Mouse (Mus musculus) heart, embryonic 12.5 days (tissue): ENCODE measurements around the gene Fxyd3. TPM values are rescaled to one million over a fixed set of nuclear protein-coding genes. Genes with fewer than 3 reads are reported as not detected.

Experiments used
- ATAC-seq: fragments of 200-750 bp; cut with Nextera tagmentation; 2 replicates; pipeline ENCODE4 v1.8.0; 2017; ENCODE audit warnings: moderate TSS enrichment, moderate library complexity; ENCODE audit not compliant: insufficient number of reproducible peaks, low FRiP score
- H3K27ac ChIP-seq: fragments of 300-500 bp; sonication (generic); 2 replicates; pipeline ENCODE4 v1.5.1; 2016; ENCODE audit warnings: mild to moderate bottlenecking, moderate library complexity; ENCODE audit not compliant: poor library complexity, severe bottlenecking
- H3K27me3 ChIP-seq: fragments of 300-500 bp; sonication (generic); replicated peaks from 2 replicates; pipeline ENCODE4 v1.6.1; 2016; ENCODE audit warnings: mild to moderate bottlenecking, moderate library complexity
- H3K36me3 ChIP-seq: fragments of 300-500 bp; sonication (generic); 2 replicates; pipeline ENCODE4 v1.6.1; 2016; ENCODE audit warnings: mild to moderate bottlenecking, moderate library complexity
- H3K4me1 ChIP-seq: fragments of 300-500 bp; sonication (generic); replicated peaks from 2 replicates; pipeline ENCODE4 v1.6.1; 2016; ENCODE audit warnings: mild to moderate bottlenecking
- H3K4me2 ChIP-seq: fragments of 300-500 bp; sonication (generic); 2 replicates; pipeline ENCODE4 v1.6.1; 2016; ENCODE audit warnings: mild to moderate bottlenecking, moderate library complexity
- H3K4me3 ChIP-seq: fragments of 300-500 bp; sonication (generic); 2 replicates; pipeline ENCODE4 v1.5.1; 2016; ENCODE audit warnings: mild to moderate bottlenecking
- H3K9ac ChIP-seq: fragments of 300-500 bp; sonication (generic); 2 replicates; pipeline ENCODE4 v1.6.1; 2016; ENCODE audit warnings: mild to moderate bottlenecking, moderate library complexity
- H3K9me3 ChIP-seq: fragments of 300-500 bp; sonication (generic); replicated peaks from 2 replicates; pipeline ENCODE4 v1.6.1; 2016; ENCODE audit warnings: mild to moderate bottlenecking, moderate library complexity
- WGBS: fragments of 180-500 bp; shearing (Covaris S2); methylation state at CpG from one replicate; pipeline ENCODE4 v1.1.7; 2016; 5-methylcytosine and 5-hydroxymethylcytosine counted together
- polyA plus RNA-seq: library from polyadenylated mRNA; unstranded; fragments of >200 nt; fragmentation: Nextera tagmentation; extraction: Ambion mirVana; gene quantifications from 2 replicates; pipeline ENCODE4 v1.2.1, GENCODE M21; 2016

The Fxyd3 gene
- polyA plus RNA-seq, 1 experiment from 2014 or later, result 0.15 TPM

GRCm38 (mm10) chr7:31082831-31083588 lies 6.5 kb upstream of the Fxyd3 start:
- no peak overlapping the region for H3K4me3 ChIP-seq
- H3K27me3 ChIP-seq, result no peaks in the 10 kb centered on the region
- H3K4me2 ChIP-seq, result no peak overlapping the region
- peaks cover 4% of the 10 kb centered on the region for H3K9me3 ChIP-seq
- no peaks in the 10 kb centered on the region for H3K36me3 ChIP-seq
- ATAC-seq, result no peak; the same call in 1 of the 2 replicates
- H3K9ac ChIP-seq, result 0 out of 2 replicates have a peak overlapping the region, but pooled peaks have one; percentile 5
- peaks cover 9% of the 10 kb centered on the region; the same call in 1 of the 2 replicates for H3K4me1 ChIP-seq
- H3K27ac ChIP-seq, result no peak overlapping the region
- WGBS, result 60% methylated on average over 14 of the region's 14 CpGs

GRCm38 (mm10) chr7:31082106-31082505 lies 5.6 kb upstream of the Fxyd3 start:
- Histone ChIP-seq H3K27me3 (no peaks in the 10 kb centered on the region), H3K9ac (no peak overlapping the region), H3K9me3 (peaks cover 4% of the 10 kb centered on the region), H3K36me3 (no peaks in the 10 kb centered on the region), H3K27ac (no peak overlapping the region), H3K4me2 (no peak overlapping the region), H3K4me1 (peaks cover 5% of the 10 kb centered on the region; the same call in 1 of the 2 replicates), H3K4me3 (no peak overlapping the region)
- ATAC-seq, result no peak

GRCm38 (mm10) chr7:31081106-31081505 lies 4.6 kb upstream of the Fxyd3 start:
- peaks cover 4% of the 10 kb centered on the region for H3K9me3 ChIP-seq
- no peak overlapping the region for H3K4me3 ChIP-seq
- no peak overlapping the region for H3K4me2 ChIP-seq
- no peak overlapping the region for H3K27ac ChIP-seq
- ATAC-seq, result no peak
- no peaks in the 10 kb centered on the region for H3K36me3 ChIP-seq
- no peaks in the 10 kb centered on the region for H3K27me3 ChIP-seq
- peaks cover 5% of the 10 kb centered on the region; the same call in 1 of the 2 replicates for H3K4me1 ChIP-seq
- H3K9ac ChIP-seq, result no peak overlapping the region
- WGBS, result 24% methylated on average over 1 of the region's 1 CpGs

- no peak overlapping the region for H3K9ac ChIP-seq
- peaks cover 5% of the 10 kb centered on the region; the same call in 1 of the 2 replicates for H3K4me1 ChIP-seq
- H3K27ac ChIP-seq, result no peak overlapping the region
- no peaks in the 10 kb centered on the region for H3K36me3 ChIP-seq
- peaks cover 4% of the 10 kb centered on the region for H3K9me3 ChIP-seq
- no peak overlapping the region for H3K4me2 ChIP-seq
- no peaks in the 10 kb centered on the region for H3K27me3 ChIP-seq
- whole genome bisulfite sequencing, result 55% methylated on average over 3 of the region's 3 CpGs
- no peak overlapping the region for H3K4me3 ChIP-seq
- no peak for ATAC-seq
These were observed 4.1 kb upstream of the Fxyd3 start for GRCm38 (mm10) chr7:31080611-31081010.

- Histone ChIP-seq H3K36me3 (no peaks in the 10 kb centered on the region), H3K9me3 (peaks cover 4% of the 10 kb centered on the region), H3K4me2 (no peak overlapping the region), H3K27me3 (no peaks in the 10 kb centered on the region), H3K9ac (no peak overlapping the region), H3K4me1 (no peaks in the 10 kb centered on the region), H3K4me3 (no peak overlapping the region), H3K27ac (no peak overlapping the region)
- 82% methylated on average over 8 of the region's 8 CpGs for WGBS
- ATAC-seq, result no peak
These were observed 3.2 kb upstream of the Fxyd3 start for GRCm38 (mm10) chr7:31079670-31080069.

DNA sequence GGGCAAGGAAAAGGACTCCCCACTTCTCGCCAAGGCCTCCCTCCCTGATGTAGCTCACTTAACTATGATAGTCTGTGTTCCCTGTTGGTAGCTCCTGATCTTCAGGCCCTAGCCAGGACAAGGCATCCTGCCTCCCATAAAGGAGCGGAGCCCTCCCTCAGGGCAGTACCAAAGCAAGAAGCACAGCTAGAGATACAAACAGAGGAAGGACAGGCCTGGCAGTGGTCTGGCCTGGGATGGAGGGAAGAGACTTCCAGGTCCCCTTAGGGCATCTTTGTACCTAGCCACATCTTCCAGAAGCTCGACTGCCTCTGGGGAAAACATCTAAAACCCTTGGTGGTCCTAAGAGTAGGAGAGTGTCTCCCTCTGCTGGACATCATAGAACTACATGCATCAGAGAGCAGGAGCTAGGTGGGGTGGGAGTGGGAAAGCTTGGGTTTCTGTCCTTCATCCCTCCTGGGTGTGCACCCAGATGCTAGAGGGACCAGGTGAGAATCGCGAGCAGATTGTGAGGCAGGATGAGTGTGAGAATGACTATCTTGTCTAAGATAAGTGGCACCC lies 1.5 kb upstream of the Fxyd3 start:
- H3K27ac ChIP-seq, result no peak overlapping the region
- no peaks in the 10 kb centered on the region for H3K36me3 ChIP-seq
- no peak overlapping the region for H3K4me2 ChIP-seq
- peaks cover 4% of the 10 kb centered on the region for H3K9me3 ChIP-seq
- H3K4me1 ChIP-seq, result no peaks in the 10 kb centered on the region
- no peak overlapping the region for H3K9ac ChIP-seq
- H3K27me3 ChIP-seq, result no peaks in the 10 kb centered on the region
- WGBS, result 32% methylated on average over 5 of the region's 5 CpGs
- 0 out of 2 replicates have a peak, but pooled peaks have one; percentile 29 for ATAC-seq
- H3K4me3 ChIP-seq, result no peak overlapping the region

- H3K9ac ChIP-seq, result no peak overlapping the region
- H3K4me1 ChIP-seq, result no peaks in the 10 kb centered on the region
- H3K27ac ChIP-seq, result no peak overlapping the region
- no peak overlapping the region for H3K4me2 ChIP-seq
- H3K4me3 ChIP-seq, result no peak overlapping the region
- no peaks in the 10 kb centered on the region for H3K27me3 ChIP-seq
- peak; percentile 39 for ATAC-seq
- peaks cover 4% of the 10 kb centered on the region for H3K9me3 ChIP-seq
- no peaks in the 10 kb centered on the region for H3K36me3 ChIP-seq
- 54% methylated on average over 6 of the region's 6 CpGs for WGBS
These were observed 966 bp upstream of the Fxyd3 start for GRCm38 (mm10) chr7:31077470-31077869.

- Histone ChIP-seq H3K4me1 (peaks cover 5% of the 10 kb centered on the region; the same call in 1 of the 2 replicates), H3K36me3 (no peaks in the 10 kb centered on the region), H3K27ac (no peak overlapping the region), H3K9me3 (no peaks in the 10 kb centered on the region), H3K27me3 (no peaks in the 10 kb centered on the region), H3K4me3 (no peak overlapping the region), H3K9ac (no peak overlapping the region), H3K4me2 (no peak overlapping the region)
- 78% methylated on average over 5 of the region's 5 CpGs for WGBS
- no peak for ATAC-seq
These were observed 1.8 kb downstream of the Fxyd3 start for GRCm38 (mm10) chr7:31074713-31075069.

DNA sequence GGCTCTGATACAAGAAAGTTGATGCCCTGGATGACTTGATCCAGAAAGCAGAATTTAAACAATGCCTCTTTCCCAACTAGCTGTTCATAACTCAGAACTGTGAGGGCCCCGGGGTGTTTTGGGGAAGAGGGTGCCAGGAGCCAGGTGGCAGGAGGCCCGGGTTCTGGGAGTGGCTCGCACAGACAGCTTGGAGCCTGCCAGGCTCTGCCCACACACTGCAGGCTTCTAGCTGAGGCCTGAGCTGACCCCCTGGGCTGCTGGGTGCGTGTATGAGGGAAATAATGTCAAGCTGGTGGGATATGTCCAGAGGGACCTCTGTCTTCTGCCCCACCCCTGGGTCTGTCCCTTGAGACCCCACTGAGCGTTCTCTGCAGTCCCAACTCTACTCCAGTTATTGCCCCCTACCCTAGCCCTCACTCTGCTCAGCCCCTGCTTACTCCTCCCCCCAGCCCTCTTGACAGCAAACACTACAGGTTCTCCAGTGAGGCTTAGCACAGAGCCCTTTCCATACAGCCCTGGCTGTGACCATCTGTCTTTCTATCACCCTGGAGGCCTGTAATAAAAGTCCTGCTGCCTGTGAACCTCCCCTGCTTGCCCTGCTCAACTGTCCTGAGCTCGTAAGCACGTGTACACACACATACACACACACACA lies 2.3 kb downstream of the Fxyd3 start:
- Histone ChIP-seq H3K36me3 (no peaks in the 10 kb centered on the region), H3K27me3 (no peaks in the 10 kb centered on the region), H3K9ac (no peak overlapping the region), H3K9me3 (no peaks in the 10 kb centered on the region), H3K4me1 (peaks cover 5% of the 10 kb centered on the region; the same call in 1 of the 2 replicates), H3K4me3 (no peak overlapping the region), H3K4me2 (no peak overlapping the region), H3K27ac (no peak overlapping the region)
- ATAC-seq, result no peak
- WGBS, result 67% methylated on average over 7 of the region's 7 CpGs

DNA sequence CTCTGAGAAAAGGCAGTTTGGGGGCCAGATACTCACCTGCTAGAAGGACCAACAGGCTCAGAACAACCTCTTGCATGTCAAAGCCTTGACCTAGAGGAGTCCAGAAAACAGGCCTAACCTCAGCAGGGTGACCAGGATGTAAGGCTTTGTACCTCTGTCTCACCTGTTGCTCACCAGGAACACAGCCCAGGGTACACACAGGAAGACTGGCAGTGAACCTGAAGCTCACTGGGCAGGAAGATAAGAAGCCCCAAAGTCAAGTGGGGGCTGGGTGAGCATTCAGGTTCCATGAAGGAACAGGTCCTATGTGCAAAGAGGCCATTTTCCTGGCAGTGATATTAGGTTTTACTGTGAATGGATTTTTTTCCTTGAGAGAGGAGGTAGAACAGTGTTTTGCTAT lies 3.0 kb downstream of the Fxyd3 start:
- H3K27me3 ChIP-seq, result no peaks in the 10 kb centered on the region
- H3K4me3 ChIP-seq, result no peak overlapping the region
- no peak overlapping the region for H3K4me2 ChIP-seq
- H3K9ac ChIP-seq, result no peak overlapping the region
- no peaks in the 10 kb centered on the region for H3K36me3 ChIP-seq
- H3K4me1 ChIP-seq, result peaks cover 5% of the 10 kb centered on the region; the same call in 1 of the 2 replicates
- ATAC-seq, result no peak
- H3K9me3 ChIP-seq, result no peaks in the 10 kb centered on the region
- H3K27ac ChIP-seq, result no peak overlapping the region

- Histone ChIP-seq H3K4me2 (no peak overlapping the region), H3K27ac (no peak overlapping the region), H3K4me1 (peaks cover 11% of the 10 kb centered on the region), H3K4me3 (no peak overlapping the region), H3K36me3 (no peaks in the 10 kb centered on the region), H3K27me3 (0 out of 2 replicates have a peak, but pooled peaks cover 3% of the 10 kb centered on the region), H3K9me3 (no peaks in the 10 kb centered on the region), H3K9ac (no peak overlapping the region)
- 54% methylated on average over 9 of the region's 9 CpGs for WGBS
- ATAC-seq, result no peak
These were observed 4.2 kb downstream of the Fxyd3 start for GRCm38 (mm10) chr7:31072326-31072725.
